Mouse (Mus musculus) G1E (cell line): ENCODE results near the gene Pax5. TPM values are rescaled to one million over a fixed set of nuclear protein-coding genes. Genes with fewer than 3 reads are reported as not detected.

ENCODE experiments used
- ATAC-seq: 2 replicates; pipeline ENCODE4 v1.8.0; 2016; ENCODE audit warnings: mild to moderate bottlenecking; ENCODE audit not compliant: insufficient number of reproducible peaks, poor library complexity, low FRiP score, severe bottlenecking; ENCODE audit errors: extremely low read depth
- DNase-seq: peaks from one replicate; pipeline ENCODE4 v3.0.0; 2012; ENCODE audit warnings: low spot score
- H3K27me3 ChIP-seq: 2 replicates; pipeline ENCODE4 v1.6.1; 2012; ENCODE audit warnings: mild to moderate bottlenecking, low read length, inconsistent platforms; ENCODE audit not compliant: insufficient read depth
- H3K36me3 ChIP-seq: replicated peaks from 2 replicates; pipeline ENCODE3; 2012; ENCODE audit warnings: mild to moderate bottlenecking, inconsistent platforms
- H3K4me1 ChIP-seq: 2 replicates; pipeline ENCODE4 v1.6.1; 2012; ENCODE audit warnings: low read depth, low read length, inconsistent platforms, mixed read lengths; ENCODE audit not compliant: insufficient read depth
- H3K4me3 ChIP-seq: 2 replicates; pipeline ENCODE4 v1.5.1; 2012; ENCODE audit warnings: low read depth, mild to moderate bottlenecking, inconsistent platforms, low read length, moderate library complexity, mixed read lengths
- H3K9me3 ChIP-seq: replicated peaks from 2 replicates; pipeline ENCODE4 v1.6.1; 2012; ENCODE audit warnings: inconsistent platforms
- CTCF ChIP-seq: IDR thresholded peaks from 2 replicates; pipeline ENCODE4 v1.5.1; 2012; ENCODE audit warnings: low read depth, low read length, inconsistent platforms, mixed read lengths
- GATA1 ChIP-seq: IDR thresholded peaks from 2 replicates; pipeline ENCODE4 v1.6.1; 2012; ENCODE audit warnings: borderline replicate concordance, low read length, inconsistent platforms, mixed read lengths
- GATA2 ChIP-seq: IDR thresholded peaks from 2 replicates; pipeline ENCODE4 v1.6.1; 2012; ENCODE audit warnings: low read depth, low read length, inconsistent platforms, borderline replicate concordance
- POLR2AphosphoS5 ChIP-seq: IDR thresholded peaks from 2 replicates; pipeline ENCODE4 v1.6.1; 2012; ENCODE audit warnings: low read depth, low read length, inconsistent platforms; ENCODE audit not compliant: insufficient replicate concordance
- TAL1 ChIP-seq: conservative IDR thresholded peaks from 2 replicates; pipeline ENCODE4 v1.6.1; 2012; ENCODE audit warnings: low read depth, low read length, inconsistent platforms, mixed read lengths
- polyA plus RNA-seq: library from polyadenylated mRNA; stranded (reverse); fragments of >175 nt; gene quantifications from 2 replicates; pipeline ENCODE4 v1.2.3, GENCODE M21; 2012
- total RNA-seq, 2 experiments: library from RNA; stranded (forward) in 1 of 2; stranded (reverse) in 1 of 2; fragments of 200-1000 nt in 1 of 2; fragments of >200 nt in 1 of 2; fragmentation: Nextera tagmentation in 1 of 2; gene quantifications; 2 replicates each; pipeline ENCODE4 v1.2.3; 2014 to 2017

Pax5 gene
- total and polyA plus RNA-seq, 3 experiments: 0.22 TPM; not detected in 2

- Histone ChIP-seq H3K27me3 (0 out of 2 replicates have a peak, but pooled peaks cover 3% of the 10 kb centered on the region), H3K9me3 (no peaks in the 10 kb centered on the region), H3K4me3 (no peak overlapping the region), H3K4me1 (no peaks in the 10 kb centered on the region), H3K36me3 (no peaks in the 10 kb centered on the region)
- no peak for DNase-seq
- TF ChIP-seq GATA1 (no peak), TAL1 (no peak), POLR2AphosphoS5 (no peak), CTCF (no peak), GATA2 (no peak)
- ATAC-seq: no peak
These were observed 152.3 kb downstream of the Pax5 start for GRCm38 (mm10) chr4:44557815-44558563.

DNA sequence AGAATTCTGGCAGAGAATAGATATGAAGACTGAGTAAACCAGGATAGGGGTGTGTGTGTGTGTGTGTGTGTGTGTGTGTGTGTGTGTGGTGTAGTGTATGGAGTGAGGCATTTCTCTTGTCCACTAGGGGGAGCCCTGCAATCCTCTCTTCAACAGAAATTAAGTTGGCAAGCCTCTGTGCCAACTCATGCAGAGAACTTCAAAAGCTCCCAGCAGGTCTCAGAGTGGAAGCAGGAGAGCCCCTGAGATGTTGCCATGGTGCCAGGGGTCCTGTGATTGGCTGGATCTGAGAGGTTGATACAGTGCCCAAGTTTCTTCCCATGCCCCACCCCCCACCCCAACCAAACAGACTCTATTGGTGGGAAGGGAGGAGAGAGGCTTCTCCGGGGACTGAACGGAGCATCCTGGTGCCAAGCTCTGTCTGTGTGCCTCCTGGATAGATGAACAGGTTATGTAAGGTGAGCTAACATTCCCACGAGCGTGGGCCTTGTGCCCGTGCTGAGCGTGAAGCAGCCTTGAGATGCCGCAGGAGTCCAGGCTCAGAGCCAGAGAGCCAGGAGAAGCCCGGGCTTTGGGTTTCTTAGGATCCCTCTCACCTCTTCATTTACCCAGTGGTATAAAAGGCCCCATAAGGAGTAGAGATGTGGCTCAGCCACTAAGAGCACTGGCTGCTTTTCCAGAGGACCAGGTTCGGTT is 153.6 kb downstream of the Pax5 start:
- DNase-seq (no peak), ATAC-seq (no peak)
- Histone ChIP-seq H3K27me3 (0 out of 2 replicates have a peak, but pooled peaks cover under 1% of the 10 kb centered on the region), H3K4me3 (no peak overlapping the region), H3K9me3 (no peaks in the 10 kb centered on the region), H3K4me1 (no peaks in the 10 kb centered on the region), H3K36me3 (no peaks in the 10 kb centered on the region)
- TF ChIP-seq GATA2: no peak
- TF ChIP-seq CTCF: no peak
- no peak for TF ChIP-seq POLR2AphosphoS5
- TF ChIP-seq GATA1: no peak
- no peak for TF ChIP-seq TAL1

GRCm38 (mm10) chr4:44555576-44555975 is 154.7 kb downstream of the Pax5 start:
- TF ChIP-seq CTCF (no peak), GATA2 (no peak), POLR2AphosphoS5 (no peak), TAL1 (no peak), GATA1 (no peak)
- DNase-seq: no peak
- Histone ChIP-seq H3K4me1 (no peaks in the 10 kb centered on the region), H3K9me3 (no peaks in the 10 kb centered on the region), H3K27me3 (no peaks in the 10 kb centered on the region; the same call in 1 of the 2 replicates), H3K4me3 (no peak overlapping the region), H3K36me3 (no peaks in the 10 kb centered on the region)
- ATAC-seq: no peak

- H3K9me3 ChIP-seq: no peaks in the 10 kb centered on the region
- no peaks in the 10 kb centered on the region; the same call in 1 of the 2 replicates for H3K27me3 ChIP-seq
- H3K4me1 ChIP-seq: no peaks in the 10 kb centered on the region
- H3K4me3 ChIP-seq: no peak overlapping the region
- no peak for DNase-seq
- H3K36me3 ChIP-seq: no peaks in the 10 kb centered on the region
- ATAC-seq: no peak
- TF ChIP-seq GATA2 (no peak), CTCF (no peak)
These were observed 158.8 kb downstream of the Pax5 start for GRCm38 (mm10) chr4:44551470-44551869.

- ATAC-seq: no peak
These were observed 161.3 kb downstream of the Pax5 start for GRCm38 (mm10) chr4:44549029-44549428.

GRCm38 (mm10) chr4:44545669-44546068 is 164.6 kb downstream of the Pax5 start:
- ATAC-seq (no peak), DNase-seq (no peak)
- no peak overlapping the region for H3K4me3 ChIP-seq
- TF ChIP-seq POLR2AphosphoS5 (no peak), GATA2 (no peak), TAL1 (no peak), GATA1 (no peak), CTCF (no peak)
- H3K9me3 ChIP-seq: no peaks in the 10 kb centered on the region
- H3K4me1 ChIP-seq: no peaks in the 10 kb centered on the region
- H3K27me3 ChIP-seq: no peaks in the 10 kb centered on the region
- H3K36me3 ChIP-seq: no peaks in the 10 kb centered on the region

More at GRCm38 (mm10) chr4:44549029-44549428, 161.3 kb downstream of the Pax5 start:
- no peaks in the 10 kb centered on the region; the same call in 1 of the 2 replicates for H3K27me3 ChIP-seq
- no peak overlapping the region for H3K4me3 ChIP-seq
- DNase-seq: no peak
- no peaks in the 10 kb centered on the region for H3K4me1 ChIP-seq
- TF ChIP-seq GATA1 (no peak), GATA2 (no peak), POLR2AphosphoS5 (no peak), TAL1 (no peak), CTCF (no peak)
- no peaks in the 10 kb centered on the region for H3K36me3 ChIP-seq
- no peaks in the 10 kb centered on the region for H3K9me3 ChIP-seq
